Mouse (Mus musculus) stomach, embryonic 16.5 days (tissue): Measurements from ENCODE around the gene Gm26938. TPM values are rescaled to one million over a fixed set of nuclear protein-coding genes. Genes with fewer than 3 reads are reported as not detected.

Experiments used
- ATAC-seq: fragments of 200-750 bp; cut with Nextera tagmentation; 2 replicates; pipeline ENCODE4 v1.8.0; 2017; ENCODE audit warnings: moderate number of reproducible peaks, moderate TSS enrichment; ENCODE audit not compliant: insufficient read depth, low FRiP score
- H3K27ac ChIP-seq: fragments of 300-500 bp; sonication (generic); 2 replicates; pipeline ENCODE4 v1.5.1; 2014; ENCODE audit warnings: low read length
- H3K27me3 ChIP-seq: fragments of 300-500 bp; sonication (generic); 2 replicates; pipeline ENCODE4 v1.6.1; 2014; ENCODE audit warnings: low read length, control low read depth, mixed read lengths; ENCODE audit not compliant: control insufficient read depth, insufficient read depth
- H3K36me3 ChIP-seq: fragments of 300-500 bp; sonication (generic); 2 replicates; pipeline ENCODE4 v1.6.1; 2014; ENCODE audit warnings: low read length; ENCODE audit not compliant: control insufficient read depth, insufficient read depth
- H3K4me1 ChIP-seq: fragments of 300-500 bp; sonication (generic); 2 replicates; pipeline ENCODE4 v1.6.1; 2014; ENCODE audit warnings: low read length, control low read depth, mixed read lengths; ENCODE audit not compliant: control insufficient read depth, insufficient read depth
- H3K4me2 ChIP-seq: fragments of 300-500 bp; sonication (generic); 2 replicates; pipeline ENCODE4 v1.6.1; 2014; ENCODE audit warnings: low read depth, low read length, mixed read lengths
- H3K4me3 ChIP-seq: fragments of 300-500 bp; sonication (generic); replicated peaks from 2 replicates; pipeline ENCODE4 v1.5.1; 2014; ENCODE audit warnings: mild to moderate bottlenecking, low read length
- H3K9ac ChIP-seq: fragments of 300-500 bp; sonication (generic); 2 replicates; pipeline ENCODE4 v1.6.1; 2014; ENCODE audit warnings: low read length
- H3K9me3 ChIP-seq: fragments of 300-500 bp; sonication (generic); replicated peaks from 2 replicates; pipeline ENCODE4 v1.6.1; 2016; ENCODE audit warnings: low read length, control low read depth; ENCODE audit not compliant: control insufficient read depth
- whole genome bisulfite sequencing: fragments of 180-500 bp; shearing (Covaris S2); extraction: QIAGEN DNeasy Blood & Tissue Kit; methylation state at CpG from one replicate; pipeline ENCODE4 v1.1.7; 2014; 5-methylcytosine and 5-hydroxymethylcytosine counted together
- polyA plus RNA-seq: library from polyadenylated mRNA; unstranded; fragments of >200 nt; fragmentation: Nextera tagmentation; extraction: Ambion mirVana; gene quantifications from 2 replicates; pipeline ENCODE4 v1.2.1, GENCODE M21; 2015

Gene Gm26938
- polyA plus RNA-seq, 1 experiment from 2014 or later = not detected

GRCm38 (mm10) chr5:139799801-139800590 is 26.2 kb downstream of the Gm26938 start:
- Histone ChIP-seq H3K9me3 (no peaks in the 10 kb centered on the region), H3K4me2 (no peak overlapping the region), H3K4me3 (no peak overlapping the region), H3K9ac (no peak overlapping the region), H3K4me1 (peaks cover 51% of the 10 kb centered on the region), H3K27ac (no peak overlapping the region), H3K27me3 (no peaks in the 10 kb centered on the region), H3K36me3 (no peaks in the 10 kb centered on the region)
- ATAC-seq = no peak
- 92% methylated on average over 33 of the region's 33 CpGs for WGBS

DNA sequence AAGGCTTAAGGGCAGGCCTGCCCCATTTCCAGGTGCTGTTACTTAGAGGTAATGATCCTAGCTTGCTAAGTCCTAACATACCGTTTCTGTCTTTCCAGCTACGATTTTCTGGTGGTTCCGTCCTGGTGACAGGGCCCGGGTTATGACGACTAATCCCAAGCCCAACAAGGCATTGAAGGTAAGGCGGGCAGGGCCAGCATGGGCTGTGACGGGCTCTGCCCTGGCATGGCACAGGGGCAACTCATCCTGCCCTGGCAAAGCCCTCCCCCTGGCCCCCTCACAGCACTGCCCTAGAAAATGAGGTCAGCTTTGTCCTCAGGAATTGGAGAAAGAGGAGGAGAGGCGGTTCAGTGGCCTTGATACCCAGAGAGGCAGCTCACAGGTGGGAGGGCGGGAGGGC is 27.2 kb downstream of the Gm26938 start:
- peaks cover 50% of the 10 kb centered on the region for H3K4me1 ChIP-seq
- WGBS = 87% methylated on average over 9 of the region's 9 CpGs

DNA sequence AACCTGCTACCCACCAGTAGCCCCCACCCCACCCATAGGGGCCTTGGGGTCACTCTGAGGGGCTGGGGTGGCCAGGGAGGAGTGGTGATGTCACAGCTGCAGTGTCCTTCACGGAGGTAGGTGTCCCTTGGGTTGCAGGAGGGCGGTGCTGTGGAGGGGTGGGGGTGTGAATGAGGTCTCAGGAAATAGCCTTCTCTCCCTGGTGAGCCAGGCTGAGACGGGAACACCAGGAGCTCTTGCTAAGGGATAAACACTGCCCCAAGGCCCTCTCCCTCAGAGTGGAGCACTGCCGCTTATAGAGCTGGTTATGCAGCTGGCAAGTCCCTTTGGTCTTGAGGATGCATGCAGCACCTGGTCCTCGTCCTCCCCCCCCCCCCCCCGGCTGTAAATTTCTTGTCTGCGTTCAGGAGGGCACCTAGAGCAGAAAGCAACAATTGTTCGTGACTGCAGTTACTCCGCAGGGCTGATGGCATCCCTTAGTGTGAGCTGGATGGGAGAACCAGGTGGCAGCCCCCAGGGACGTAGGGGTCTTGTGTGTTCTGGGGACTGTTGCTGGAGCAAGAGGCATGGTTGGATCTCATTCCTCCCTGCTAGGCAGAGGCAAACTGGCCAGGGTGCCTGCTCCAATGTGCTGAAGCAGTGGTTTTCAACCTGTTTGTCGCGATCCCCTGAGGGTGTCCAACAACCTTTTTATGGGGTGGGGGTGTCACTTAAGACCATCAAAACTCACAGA is 27.9 kb downstream of the Gm26938 start:
- Histone ChIP-seq H3K9me3 (no peaks in the 10 kb centered on the region), H3K36me3 (no peaks in the 10 kb centered on the region), H3K9ac (peak overlapping the region; percentile 49), H3K27me3 (no peaks in the 10 kb centered on the region), H3K4me2 (no peak overlapping the region), H3K27ac (no peak overlapping the region), H3K4me3 (no peak overlapping the region), H3K4me1 (peaks cover 50% of the 10 kb centered on the region)
- WGBS = 44% methylated on average over 12 of the region's 12 CpGs
- ATAC-seq = no peak

More for the DNA sequence above, 27.2 kb downstream of the Gm26938 start:
- ATAC-seq = no peak
- Histone ChIP-seq H3K27me3 (no peaks in the 10 kb centered on the region), H3K9me3 (no peaks in the 10 kb centered on the region), H3K27ac (no peak overlapping the region), H3K9ac (no peak overlapping the region), H3K4me3 (no peak overlapping the region), H3K36me3 (no peaks in the 10 kb centered on the region), H3K4me2 (no peak overlapping the region)

DNA sequence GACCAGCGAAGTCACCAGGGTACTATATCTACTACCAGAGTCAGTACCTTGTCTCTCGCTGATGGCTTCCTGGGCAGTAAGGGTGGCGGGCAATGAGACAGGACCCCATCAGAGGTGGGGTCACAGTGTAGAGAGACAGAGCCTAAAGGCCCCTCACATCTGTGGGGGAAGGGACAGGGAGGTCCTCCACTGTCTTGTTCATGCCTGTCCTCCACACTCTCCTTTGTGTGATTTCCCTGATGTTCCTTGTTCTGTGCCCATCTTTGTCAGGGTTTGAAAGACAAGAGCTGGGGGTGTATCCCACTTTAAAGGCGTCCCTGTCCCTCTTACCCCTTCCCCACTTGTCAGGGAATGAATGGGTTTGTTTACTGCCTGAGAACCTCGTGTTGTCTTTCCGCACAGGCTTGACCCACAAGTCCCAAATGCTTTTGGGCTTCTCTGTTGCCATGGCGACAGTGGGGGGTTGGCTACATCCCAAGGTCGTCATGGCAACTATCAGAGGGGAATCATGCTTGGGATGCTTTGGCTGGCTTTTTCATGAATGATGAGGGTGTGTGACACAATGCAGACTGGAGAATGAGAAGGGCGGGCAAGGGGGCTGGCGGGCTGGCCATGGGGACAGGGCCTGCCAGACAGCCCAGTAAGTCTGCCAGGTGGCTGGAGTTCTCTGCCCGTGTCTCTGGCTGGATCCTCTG is 28.6 kb downstream of the Gm26938 start:
- 32% methylated on average over 11 of the region's 11 CpGs for WGBS
- Histone ChIP-seq H3K4me1 (peaks cover 56% of the 10 kb centered on the region), H3K27me3 (no peaks in the 10 kb centered on the region), H3K36me3 (no peaks in the 10 kb centered on the region), H3K9ac (peak overlapping the region; percentile 66), H3K4me2 (peak overlapping the region; percentile 55), H3K4me3 (no peak overlapping the region; the same call in 1 of the 2 replicates), H3K27ac (peak overlapping the region; percentile 85), H3K9me3 (no peaks in the 10 kb centered on the region)
- 0 out of 2 replicates have a peak, but pooled peaks have one; percentile 18 for ATAC-seq

- 7% methylated on average over 13 of the region's 13 CpGs for WGBS
- peak; percentile 84 for ATAC-seq
- H3K4me2 ChIP-seq = peak overlapping the region; percentile 55
Observed at GRCm38 (mm10) chr5:139796900-139797299, 29.3 kb downstream of the Gm26938 start.

GRCm38 (mm10) chr5:139796001-139796620 is 30.1 kb downstream of the Gm26938 start:
- no peaks in the 10 kb centered on the region for H3K27me3 ChIP-seq
- no peaks in the 10 kb centered on the region for H3K9me3 ChIP-seq
- peak overlapping the region; percentile 55; the same call in 1 of the 2 replicates for H3K4me2 ChIP-seq
- peak overlapping the region; percentile 63 for H3K9ac ChIP-seq
- no peaks in the 10 kb centered on the region for H3K36me3 ChIP-seq
- H3K4me1 ChIP-seq = peaks cover 64% of the 10 kb centered on the region
- H3K27ac ChIP-seq = peak overlapping the region; percentile 82
- 71% methylated on average over 9 of the region's 9 CpGs for WGBS
- no peak for ATAC-seq
- no peak overlapping the region for H3K4me3 ChIP-seq

More at GRCm38 (mm10) chr5:139796900-139797299, 29.3 kb downstream of the Gm26938 start:
- Histone ChIP-seq H3K36me3 (no peaks in the 10 kb centered on the region), H3K4me1 (peaks cover 63% of the 10 kb centered on the region), H3K27me3 (no peaks in the 10 kb centered on the region), H3K9ac (peak overlapping the region; percentile 66), H3K4me3 (peak overlapping the region; percentile 32), H3K27ac (peak overlapping the region; percentile 85), H3K9me3 (no peaks in the 10 kb centered on the region)

DNA sequence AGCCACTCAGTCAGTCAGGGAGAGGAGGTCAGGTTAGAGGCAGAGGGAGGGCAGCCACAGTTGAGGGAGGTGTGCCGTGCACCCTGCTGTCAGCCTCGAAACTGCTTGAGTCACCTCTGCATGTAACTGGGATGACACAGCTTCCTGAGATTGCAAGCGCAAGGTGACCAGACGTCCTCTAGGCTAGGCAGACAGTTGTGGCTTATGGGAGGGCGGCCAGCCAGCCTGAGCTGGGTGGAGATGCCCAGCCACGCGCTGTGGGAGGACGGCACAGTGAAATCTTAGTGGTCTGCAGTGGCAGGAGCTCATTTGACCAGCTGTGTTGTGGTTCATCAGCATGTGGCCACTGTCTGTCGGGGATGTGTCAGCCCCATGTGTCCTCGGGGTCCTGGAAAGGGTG is 31.3 kb downstream of the Gm26938 start:
- WGBS = 56% methylated on average over 10 of the region's 10 CpGs
- Histone ChIP-seq H3K4me2 (no peak overlapping the region), H3K9me3 (no peaks in the 10 kb centered on the region), H3K9ac (peak overlapping the region; percentile 29; the same call in 1 of the 2 replicates), H3K27ac (no peak overlapping the region), H3K4me1 (peaks cover 67% of the 10 kb centered on the region), H3K27me3 (no peaks in the 10 kb centered on the region), H3K36me3 (no peaks in the 10 kb centered on the region), H3K4me3 (no peak overlapping the region)
- ATAC-seq = no peak

GRCm38 (mm10) chr5:139794137-139794536 is 32.1 kb downstream of the Gm26938 start:
- H3K36me3 ChIP-seq = no peaks in the 10 kb centered on the region
- WGBS = 82% methylated on average over 5 of the region's 5 CpGs
- peak overlapping the region; percentile 90 for H3K27ac ChIP-seq
- H3K4me3 ChIP-seq = peak overlapping the region; percentile 77
- no peaks in the 10 kb centered on the region for H3K27me3 ChIP-seq
- peaks cover 67% of the 10 kb centered on the region for H3K4me1 ChIP-seq
- no peak for ATAC-seq
- H3K9me3 ChIP-seq = no peaks in the 10 kb centered on the region
- peak overlapping the region; percentile 76; the same call in 1 of the 2 replicates for H3K9ac ChIP-seq
- peak overlapping the region; percentile 92 for H3K4me2 ChIP-seq
